Mouse (Mus musculus) heart, postnatal 0 days (tissue): ENCODE measurements around the gene Socs4.

Source experiments
- CTCF ChIP-seq: IDR thresholded peaks from 2 replicates; pipeline ENCODE4 v1.5.1; 2016; ENCODE audit warnings: antibody characterized with exemption, control low read depth, low read depth
- EP300 ChIP-seq: IDR thresholded peaks from 2 replicates; pipeline ENCODE4 v1.6.1; 2016; ENCODE audit warnings: antibody characterized with exemption, low read depth

GRCm38 (mm10) chr14:47279058-47279457 lies 2.3 kb downstream of the Socs4 start:
- TF ChIP-seq CTCF (no peak), EP300 (no peak)
